Mouse (Mus musculus): ENCODE results near the gene Tead1.

- no peak for TF ChIP-seq CTCF (IDR thresholded peaks at IDR 0.05; ENCODE audit: low read depth)
- TF ChIP-seq EP300 (optimal IDR thresholded peaks at IDR 0.05), result no peak
Measured at GRCm38 (mm10) chr7:112883791-112884274, 204.7 kb downstream of the Tead1 start.
